Mouse (Mus musculus) cerebellum, adult 2 months (tissue): ENCODE results near the gene Accsl. TPM values are rescaled to one million over a fixed set of nuclear protein-coding genes. Genes with fewer than 3 reads are reported as not detected.
A peak's percentile ranks its signal among the peaks of the same experiment; 100 is the strongest.

Source experiments
- DNase-seq, 2 experiments: peaks; one replicate each; pipeline ENCODE4 v3.0.0; 2021
- H3K27ac ChIP-seq: fragments of 200-500 bp; 2 replicates; pipeline ENCODE4 v1.5.1; 2012; ENCODE audit warnings: low read length, control low read depth, inconsistent platforms; ENCODE audit not compliant: insufficient read depth
- H3K27me3 ChIP-seq: fragments of 200-500 bp; 2 replicates; pipeline ENCODE4 v1.6.1; 2012; ENCODE audit warnings: inconsistent platforms, mild to moderate bottlenecking, low read length, moderate library complexity; ENCODE audit not compliant: control insufficient read depth, insufficient read depth
- H3K4me1 ChIP-seq: fragments of 200-500 bp; 2 replicates; pipeline ENCODE4 v1.6.1; 2011; ENCODE audit warnings: low read length; ENCODE audit not compliant: control insufficient read depth, insufficient read depth
- H3K4me3 ChIP-seq: fragments of 200-500 bp; replicated peaks from 2 replicates; pipeline ENCODE3; 2011; ENCODE audit warnings: mild to moderate bottlenecking, low read depth, low read length, control low read depth; ENCODE audit not compliant: insufficient read depth
- CTCF ChIP-seq: fragments of 200-500 bp; IDR thresholded peaks from 2 replicates; pipeline ENCODE4 v1.5.1; 2011; ENCODE audit warnings: low read depth, mild to moderate bottlenecking, control low read depth, low read length, moderate library complexity, borderline replicate concordance; ENCODE audit not compliant: insufficient read depth
- POLR2A ChIP-seq: fragments of 200-500 bp; IDR thresholded peaks from 2 replicates; pipeline ENCODE4 v1.6.1; 2011; ENCODE audit warnings: low read length, control low read depth, borderline replicate concordance; ENCODE audit not compliant: insufficient read depth
- WGBS: fragments of 180-500 bp; shearing (Covaris S2); methylation state at CpG from one replicate; pipeline ENCODE4 v1.1.7; 2018; 5-methylcytosine and 5-hydroxymethylcytosine counted together
- polyA plus RNA-seq: library from polyadenylated mRNA; depleted of rRNA; stranded (reverse); fragments of >200 nt; gene quantifications from 2 replicates; pipeline ENCODE4 v1.2.3, GENCODE M21; 2012; rRNA removed

The Accsl gene
- polyA plus RNA-seq, 1 experiment = 0.72 TPM

DNA sequence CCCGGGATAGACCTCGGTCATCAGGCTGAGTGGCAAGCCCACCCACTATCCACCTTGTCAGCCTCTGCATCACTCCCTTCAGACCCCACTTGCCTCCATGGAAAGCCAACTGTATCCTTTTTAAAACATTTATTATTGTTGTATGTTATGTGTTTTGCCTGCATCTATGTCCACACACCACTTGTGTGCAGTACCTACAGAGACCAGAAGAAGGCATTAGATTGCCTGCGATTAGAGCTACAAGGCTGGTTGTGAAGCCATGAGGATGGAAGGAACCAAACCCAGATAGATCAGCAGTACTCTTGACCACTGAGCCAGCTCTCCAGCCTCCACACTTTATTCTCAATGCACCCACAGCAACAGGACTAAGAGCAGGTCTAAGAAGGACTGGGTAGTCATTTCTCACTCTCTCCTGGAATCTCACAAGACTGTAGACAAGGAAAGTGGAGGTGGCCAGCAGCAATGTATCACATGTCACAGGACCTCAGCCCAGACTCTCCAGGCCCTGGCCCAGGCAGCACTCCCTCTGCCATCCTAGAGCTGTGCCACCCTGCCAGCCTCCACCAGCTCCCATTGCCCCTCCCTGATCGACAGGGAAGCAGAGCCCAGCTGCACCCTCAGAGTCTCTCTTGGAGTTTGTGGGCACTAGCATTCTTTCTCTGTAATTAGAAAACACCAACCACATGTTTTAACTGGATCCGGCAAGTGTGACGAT lies 62.3 kb downstream of the Accsl start:
- Histone ChIP-seq H3K4me3 (no peak overlapping the region), H3K27ac (no peak overlapping the region), H3K27me3 (no peaks in the 10 kb centered on the region), H3K4me1 (peaks cover 19% of the 10 kb centered on the region)
- TF ChIP-seq POLR2A = no peak
- TF ChIP-seq CTCF = no peak; the same call in 1 of the 2 replicates
- 74% methylated on average over 6 of the region's 6 CpGs for WGBS
- peak; percentile 24 to 44 for DNase-seq

GRCm38 (mm10) chr2:93805523-93805922 lies 63.4 kb downstream of the Accsl start:
- H3K4me1 ChIP-seq = peaks cover 22% of the 10 kb centered on the region
- WGBS = 61% methylated on average over 4 of the region's 4 CpGs
- DNase-seq = peak in 1 of 2 experiments; percentile 38
- H3K27ac ChIP-seq = no peak overlapping the region
- TF ChIP-seq CTCF (no peak), POLR2A (no peak)
- no peak overlapping the region for H3K4me3 ChIP-seq
- no peaks in the 10 kb centered on the region for H3K27me3 ChIP-seq

Other genes with a start within 250 kb of the Accsl start
- 0.46 and 0.79 TPM in 2 replicates for gene Alx4, start 226.8 kb downstream of the Accsl start, polyA plus RNA-seq
- gene Ext2, start 46.6 kb downstream of the Accsl start, polyA plus RNA-seq = 40.1 and 42.3 TPM in 2 replicates
- 10.6 and 12.8 TPM in 2 replicates for gene Accs, start 19.2 kb downstream of the Accsl start, polyA plus RNA-seq
- 47.8 and 49.0 TPM in 2 replicates for gene Gm13889, start 88.0 kb upstream of the Accsl start, polyA plus RNA-seq
- 0.26 and 0.57 TPM in 2 replicates for gene Gm27027, start 127.2 kb upstream of the Accsl start, polyA plus RNA-seq
- 52.7 and 54.5 TPM in 2 replicates for gene Alkbh3, start 141.7 kb upstream of the Accsl start, polyA plus RNA-seq